Mouse (Mus musculus): ENCODE measurements around the gene Cep55. TPM values are rescaled to one million over a fixed set of nuclear protein-coding genes. Genes with fewer than 3 reads are reported as not detected.

The Cep55 gene
- polyA plus RNA-seq, 1 experiment from 2014 or later: 21.5 TPM

DNA sequence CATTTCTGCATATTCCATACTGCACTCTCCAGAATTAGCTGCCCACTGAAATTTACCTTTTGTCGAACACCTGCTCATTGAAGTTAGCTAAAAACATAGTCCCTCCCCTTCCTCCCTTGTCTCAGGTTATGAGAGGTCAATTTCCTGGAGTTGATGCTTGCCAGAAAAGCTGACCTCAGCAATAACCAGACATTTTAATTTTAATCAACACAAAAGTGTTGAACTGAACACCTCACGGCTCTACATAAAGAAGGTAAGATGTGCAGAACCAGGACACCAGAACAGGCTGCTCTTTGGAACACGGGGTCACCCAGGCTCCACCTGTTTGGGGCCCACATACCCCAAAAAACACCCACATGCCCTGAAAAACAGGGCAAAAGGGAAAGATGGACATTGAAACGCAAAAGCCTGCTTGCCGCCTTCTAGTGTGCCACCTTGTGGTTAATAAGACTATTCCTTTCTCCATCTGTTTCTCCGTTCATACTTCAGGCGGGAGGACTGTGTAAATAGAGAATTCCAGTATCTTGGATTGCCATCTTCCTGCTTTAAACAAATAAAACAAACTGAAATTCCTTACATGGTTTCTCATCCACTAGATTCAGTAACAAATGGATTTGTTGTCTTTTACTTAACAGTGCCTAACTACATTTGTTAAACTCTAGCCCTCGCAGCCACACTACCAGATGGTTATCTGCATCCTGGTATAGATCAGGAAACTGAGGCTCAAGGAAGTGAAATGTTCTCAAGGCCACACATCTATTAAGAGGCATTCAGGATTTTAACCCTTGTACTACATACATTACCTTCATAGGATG lies 1.4 kb upstream of the Cep55 start:
- 29% methylated on average over 8 of the region's 8 CpGs for WGBS
- Histone ChIP-seq H3K27me3 (no peaks in the 10 kb centered on the region), H3K9me3 (no peaks in the 10 kb centered on the region), H3K4me2 (replicated peaks) (peak overlapping the region; percentile 90), H3K4me3 (peak overlapping the region; percentile 80), H3K4me1 (peaks cover 19% of the 10 kb centered on the region), H3K9ac (peak overlapping the region; percentile 53), H3K27ac (no peak overlapping the region), H3K36me3 (peaks cover 3% of the 10 kb centered on the region; the same call in 1 of the 2 replicates)
- no peak for ATAC-seq (ENCODE audit: low FRiP score, low read depth)

DNA sequence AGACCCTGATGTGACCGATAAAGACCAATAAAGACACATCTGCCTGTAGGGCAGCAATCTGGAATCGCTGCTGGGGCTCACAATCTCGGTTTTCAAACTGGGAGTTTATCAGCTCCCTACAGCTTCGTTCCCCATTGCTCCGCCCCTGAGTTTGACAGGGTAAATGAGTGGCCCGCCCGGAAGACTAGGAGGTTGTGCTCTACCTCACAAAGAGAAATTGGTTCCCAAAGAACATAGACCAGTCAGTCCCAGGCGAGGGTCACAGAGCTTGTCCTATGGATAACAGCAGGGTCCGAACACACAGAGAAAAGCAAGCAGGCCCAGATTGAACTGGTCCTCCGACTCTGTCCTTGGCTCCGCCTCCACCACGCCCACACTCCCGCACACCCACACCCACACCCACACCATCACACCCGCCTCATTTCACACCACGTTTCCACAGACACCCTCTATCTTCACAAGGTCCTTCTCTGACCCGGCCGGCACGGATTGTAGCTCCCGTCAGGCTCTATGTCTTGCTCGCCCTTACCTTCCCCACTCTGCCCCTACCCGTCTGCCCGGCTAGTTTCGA lies 577 bp upstream of the Cep55 start:
- H3K36me3 ChIP-seq: peaks cover 6% of the 10 kb centered on the region
- H3K4me2 ChIP-seq (replicated peaks): peak overlapping the region; percentile 90
- ATAC-seq (ENCODE audit: low FRiP score, low read depth): peak; percentile 91
- H3K27ac ChIP-seq: no peak overlapping the region
- H3K4me1 ChIP-seq: peaks cover 19% of the 10 kb centered on the region
- 1% methylated on average over 23 of the region's 23 CpGs for WGBS
- H3K4me3 ChIP-seq: peak overlapping the region; percentile 80
- H3K27me3 ChIP-seq: no peaks in the 10 kb centered on the region
- peak overlapping the region; percentile 53 for H3K9ac ChIP-seq
- H3K9me3 ChIP-seq: no peaks in the 10 kb centered on the region

DNA sequence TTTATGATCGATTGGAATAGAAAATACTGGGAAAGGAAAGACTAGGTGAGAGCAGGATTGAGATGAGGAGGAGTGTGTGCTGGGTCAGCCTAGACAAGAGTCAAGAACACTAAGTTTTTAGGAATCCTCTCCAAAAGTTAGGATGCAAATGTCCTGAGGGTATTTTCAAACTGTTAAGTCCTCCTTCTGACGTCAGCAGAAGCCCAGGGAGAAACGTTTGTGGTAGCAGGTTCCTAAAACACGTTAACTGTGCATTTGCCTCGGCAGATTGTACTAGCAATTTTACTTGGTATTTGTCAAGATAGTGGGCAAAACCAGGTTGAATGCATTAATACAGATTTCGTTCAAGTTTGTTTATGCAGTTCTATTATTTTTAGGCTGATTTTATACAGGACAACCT lies 987 bp downstream of the Cep55 start:
- no peak for ATAC-seq (ENCODE audit: low FRiP score, low read depth)
- WGBS: 14% methylated on average over 6 of the region's 6 CpGs
- Histone ChIP-seq H3K4me1 (peaks cover 19% of the 10 kb centered on the region), H3K27me3 (no peaks in the 10 kb centered on the region), H3K27ac (no peak overlapping the region), H3K36me3 (peaks cover 20% of the 10 kb centered on the region), H3K4me2 (replicated peaks) (peak overlapping the region; percentile 90), H3K9me3 (no peaks in the 10 kb centered on the region), H3K4me3 (peak overlapping the region; percentile 80), H3K9ac (peak overlapping the region; percentile 73)

DNA sequence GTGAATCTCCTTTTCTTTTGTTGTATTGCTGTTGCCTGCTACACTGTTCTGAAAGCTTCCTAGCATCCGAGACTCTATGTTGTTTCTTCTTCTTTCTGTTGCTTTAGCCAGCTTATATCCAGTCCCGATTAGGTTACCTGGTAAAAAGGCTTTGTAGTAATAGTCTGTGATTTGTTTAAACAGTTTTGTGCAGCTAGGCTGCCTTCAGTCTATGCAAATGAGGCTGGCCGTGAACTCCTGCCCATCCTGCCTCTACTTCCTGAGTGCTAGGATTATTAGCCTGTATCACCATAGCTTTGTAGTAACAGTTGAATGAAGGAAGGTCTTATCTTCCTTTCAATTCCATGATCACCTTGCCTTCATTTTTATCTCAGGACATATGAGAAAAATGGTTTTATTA lies 1.5 kb downstream of the Cep55 start:
- H3K4me3 ChIP-seq: peak overlapping the region; percentile 80
- H3K36me3 ChIP-seq: peaks cover 25% of the 10 kb centered on the region
- H3K27ac ChIP-seq: no peak overlapping the region
- WGBS: 60% methylated on average over 3 of the region's 3 CpGs
- H3K9ac ChIP-seq: 0 out of 2 replicates have a peak overlapping the region, but pooled peaks have one; percentile 73
- H3K27me3 ChIP-seq: no peaks in the 10 kb centered on the region
- H3K4me2 ChIP-seq (replicated peaks): peak overlapping the region; percentile 90
- no peak for ATAC-seq (ENCODE audit: low FRiP score, low read depth)
- H3K9me3 ChIP-seq: no peaks in the 10 kb centered on the region
- peaks cover 19% of the 10 kb centered on the region for H3K4me1 ChIP-seq

GRCm38 (mm10) chr19:38056931-38057330 lies 2.1 kb downstream of the Cep55 start:
- Histone ChIP-seq H3K27me3 (no peaks in the 10 kb centered on the region), H3K36me3 (peaks cover 29% of the 10 kb centered on the region), H3K4me3 (no peak overlapping the region), H3K9ac (no peak overlapping the region), H3K4me1 (peaks cover 19% of the 10 kb centered on the region), H3K4me2 (replicated peaks) (no peak overlapping the region; the same call in 1 of the 2 replicates), H3K9me3 (no peaks in the 10 kb centered on the region), H3K27ac (no peak overlapping the region)
- ATAC-seq (ENCODE audit: low FRiP score, low read depth): no peak
- WGBS: 83% methylated on average over 8 of the region's 8 CpGs

- Histone ChIP-seq H3K4me3 (no peak overlapping the region), H3K27me3 (no peaks in the 10 kb centered on the region), H3K4me2 (replicated peaks) (no peak overlapping the region), H3K9me3 (no peaks in the 10 kb centered on the region), H3K27ac (no peak overlapping the region), H3K36me3 (peaks cover 40% of the 10 kb centered on the region), H3K4me1 (no peaks in the 10 kb centered on the region), H3K9ac (no peak overlapping the region)
- ATAC-seq (ENCODE audit: low FRiP score, low read depth): no peak
- WGBS: 91% methylated on average over 3 of the region's 3 CpGs
Observed at GRCm38 (mm10) chr19:38063201-38063600, 8.4 kb downstream of the Cep55 start.

DNA sequence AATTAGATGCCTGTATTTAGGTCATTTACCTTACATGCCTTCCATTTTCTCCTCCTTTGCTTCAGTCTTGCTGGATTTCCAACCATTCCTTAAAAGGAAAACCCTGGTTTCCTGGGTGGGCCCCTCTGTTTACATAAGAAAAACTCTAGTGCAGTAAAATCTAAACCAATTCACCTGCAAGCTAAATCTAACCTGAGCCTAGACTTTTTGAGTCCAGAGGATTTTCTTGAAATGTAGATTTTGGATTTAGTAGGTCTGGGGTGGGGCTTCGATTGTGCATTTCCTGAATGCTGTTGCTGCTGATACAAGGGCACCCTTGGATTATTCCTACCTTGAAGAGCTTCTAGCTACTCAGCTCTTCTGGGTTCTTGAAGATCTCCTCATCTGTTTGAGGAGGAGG lies 9.2 kb downstream of the Cep55 start:
- Histone ChIP-seq H3K9me3 (no peaks in the 10 kb centered on the region), H3K27me3 (no peaks in the 10 kb centered on the region), H3K4me1 (no peaks in the 10 kb centered on the region), H3K9ac (no peak overlapping the region), H3K4me3 (no peak overlapping the region), H3K27ac (no peak overlapping the region), H3K36me3 (peaks cover 43% of the 10 kb centered on the region), H3K4me2 (replicated peaks) (no peak overlapping the region)
- WGBS: 92% methylated on average over 1 of the region's 1 CpGs
- ATAC-seq (ENCODE audit: low FRiP score, low read depth): no peak

- H3K27me3 ChIP-seq: no peaks in the 10 kb centered on the region
- no peaks in the 10 kb centered on the region for H3K4me1 ChIP-seq
- 95% methylated on average over 5 of the region's 5 CpGs for WGBS
- no peak for ATAC-seq (ENCODE audit: low FRiP score, low read depth)
- H3K9me3 ChIP-seq: no peaks in the 10 kb centered on the region
- no peak overlapping the region for H3K4me2 ChIP-seq (replicated peaks)
- H3K9ac ChIP-seq: no peak overlapping the region
- H3K36me3 ChIP-seq: peaks cover 56% of the 10 kb centered on the region
- no peak overlapping the region for H3K27ac ChIP-seq
- H3K4me3 ChIP-seq: no peak overlapping the region
Observed at GRCm38 (mm10) chr19:38073226-38073625, 18.4 kb downstream of the Cep55 start.

DNA sequence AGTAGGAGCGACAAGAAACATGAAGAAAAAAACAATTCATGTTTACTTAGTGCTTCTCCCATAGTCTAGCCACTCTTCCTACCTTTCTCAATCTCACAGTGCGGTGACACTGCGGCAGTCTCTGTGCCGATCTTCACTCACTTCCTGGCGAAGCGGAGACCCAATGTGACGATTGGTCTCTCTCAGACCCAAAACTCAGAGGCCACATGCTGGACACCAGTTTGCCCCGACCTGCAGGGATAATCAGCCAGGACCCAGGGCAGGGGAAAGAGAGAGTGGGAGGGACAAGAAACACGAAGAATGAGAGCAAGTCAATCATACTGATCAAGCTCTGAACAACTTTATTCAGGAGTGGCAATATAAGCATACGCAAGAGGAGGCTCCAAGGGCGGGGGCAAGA lies 20.2 kb downstream of the Cep55 start:
- H3K4me2 ChIP-seq (replicated peaks): no peak overlapping the region
- H3K27ac ChIP-seq: no peak overlapping the region
- no peaks in the 10 kb centered on the region for H3K4me1 ChIP-seq
- ATAC-seq (ENCODE audit: low FRiP score, low read depth): no peak
- no peak overlapping the region for H3K4me3 ChIP-seq
- no peaks in the 10 kb centered on the region for H3K27me3 ChIP-seq
- H3K36me3 ChIP-seq: peaks cover 41% of the 10 kb centered on the region
- 83% methylated on average over 11 of the region's 11 CpGs for WGBS
- no peak overlapping the region for H3K9ac ChIP-seq
- no peaks in the 10 kb centered on the region for H3K9me3 ChIP-seq

GRCm38 (mm10) chr19:38076251-38076650 lies 21.4 kb downstream of the Cep55 start:
- H3K27ac ChIP-seq: no peak overlapping the region
- H3K27me3 ChIP-seq: no peaks in the 10 kb centered on the region
- no peak overlapping the region for H3K4me3 ChIP-seq
- WGBS: 88% methylated on average over 2 of the region's 2 CpGs
- peaks cover 29% of the 10 kb centered on the region for H3K36me3 ChIP-seq
- ATAC-seq (ENCODE audit: low FRiP score, low read depth): no peak
- H3K9ac ChIP-seq: no peak overlapping the region
- no peaks in the 10 kb centered on the region for H3K4me1 ChIP-seq
- H3K9me3 ChIP-seq: no peaks in the 10 kb centered on the region
- H3K4me2 ChIP-seq (replicated peaks): no peak overlapping the region

DNA sequence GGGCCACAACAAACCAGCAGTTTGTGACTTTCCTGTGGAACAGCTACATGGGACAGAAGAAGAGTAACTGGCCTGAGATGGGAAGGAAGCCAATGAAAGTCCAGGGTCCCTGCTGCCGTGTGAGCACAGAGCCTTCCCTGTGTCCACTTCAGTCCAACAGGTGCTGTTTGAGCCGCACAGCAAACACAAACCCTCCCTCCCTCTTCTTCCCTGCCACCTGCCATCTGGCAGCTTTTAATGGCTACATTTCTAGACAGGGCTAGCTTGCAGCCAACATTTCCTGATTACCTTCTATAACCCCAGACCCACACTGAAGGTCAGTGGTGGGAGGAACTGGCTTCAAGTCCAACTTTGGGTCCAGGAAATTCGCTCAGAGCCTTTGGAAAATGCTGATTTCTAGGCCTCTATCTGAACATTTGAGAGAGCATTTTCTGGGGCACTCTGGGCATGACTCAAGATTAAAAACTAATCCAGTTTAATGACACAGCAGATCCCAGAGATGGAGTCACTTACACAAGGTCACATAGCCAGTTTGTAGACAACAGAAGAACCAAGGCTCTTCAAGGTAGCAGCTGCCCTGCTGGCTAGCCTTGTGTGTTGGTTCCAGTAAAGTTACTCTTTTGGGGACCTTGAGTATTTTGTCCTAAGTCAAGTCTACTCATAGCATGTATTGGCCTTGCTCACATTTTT lies 23.2 kb downstream of the Cep55 start:
- Histone ChIP-seq H3K27me3 (no peaks in the 10 kb centered on the region), H3K27ac (no peak overlapping the region), H3K9me3 (no peaks in the 10 kb centered on the region), H3K9ac (no peak overlapping the region), H3K36me3 (peaks cover 13% of the 10 kb centered on the region), H3K4me1 (no peaks in the 10 kb centered on the region), H3K4me2 (replicated peaks) (no peak overlapping the region), H3K4me3 (no peak overlapping the region)
- WGBS: 65% methylated on average over 3 of the region's 3 CpGs
- no peak for ATAC-seq (ENCODE audit: low FRiP score, low read depth)

DNA sequence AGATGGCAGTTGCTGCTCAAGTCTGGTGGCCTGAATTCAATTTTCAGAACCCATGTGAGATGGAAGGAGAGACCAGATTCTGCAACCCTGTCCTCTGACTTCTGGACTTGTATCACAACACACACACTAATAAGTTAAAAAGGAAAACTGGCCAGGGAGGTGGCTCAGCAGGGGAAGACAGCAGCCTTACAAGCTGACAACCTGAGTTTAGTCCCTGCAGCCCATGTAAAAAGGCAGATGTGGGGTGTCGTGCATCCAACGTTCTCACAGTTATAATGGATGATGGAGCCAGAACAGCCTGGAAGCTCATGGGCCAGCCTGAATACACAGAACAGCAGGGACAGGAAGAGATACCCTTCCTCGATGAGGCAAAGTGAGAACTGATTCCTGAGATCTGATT lies 26.6 kb downstream of the Cep55 start:
- no peak overlapping the region for H3K4me3 ChIP-seq
- WGBS: 66% methylated on average over 3 of the region's 3 CpGs
- H3K36me3 ChIP-seq: no peaks in the 10 kb centered on the region
- no peaks in the 10 kb centered on the region for H3K27me3 ChIP-seq
- no peak overlapping the region for H3K27ac ChIP-seq
- H3K9me3 ChIP-seq: no peaks in the 10 kb centered on the region
- H3K4me1 ChIP-seq: no peaks in the 10 kb centered on the region
- H3K4me2 ChIP-seq (replicated peaks): no peak overlapping the region
- H3K9ac ChIP-seq: no peak overlapping the region
- ATAC-seq (ENCODE audit: low FRiP score, low read depth): no peak

Measured in limb, embryonic 13.5 days (tissue).